Mouse (Mus musculus): Measurements from ENCODE around the gene Mepce.
"Not testable (repeated sequence)": the region's sequence is repeated elsewhere in the genome, so short reads cannot be mapped to it uniquely, and the experiment has no call there.

The Mepce gene

GRCm38 (mm10) chr5:137787151-137787928 lies at the start of gene Mepce, which contains the start of gene Zcwpw1:
TSS of gene Mepce (minus strand) at chr5:137787655.
TSS of gene Zcwpw1 (plus strand) at chr5:137787798.
- DNase-seq, result peak; percentile 95

- not testable (repeated sequence) for DNase-seq
Measured at GRCm38 (mm10) chr5:137837110-137837509, 49.7 kb upstream of the Mepce start.

GRCm38 (mm10) chr5:137836611-137837010 lies 49.2 kb upstream of the Mepce start:
- DNase-seq, result no peak

- not testable (repeated sequence) for DNase-seq
Measured at GRCm38 (mm10) chr5:137835966-137836520, 48.6 kb upstream of the Mepce start, which contains the start of gene Pilra. TSS of gene Pilra (minus strand) at chr5:137836281.

- DNase-seq, result no peak
Measured at GRCm38 (mm10) chr5:137833500-137833899, 46.0 kb upstream of the Mepce start.

GRCm38 (mm10) chr5:137831506-137831905 lies 44.1 kb upstream of the Mepce start:
- no peak for DNase-seq

GRCm38 (mm10) chr5:137831106-137831505 lies 43.7 kb upstream of the Mepce start:
- no peak for DNase-seq

GRCm38 (mm10) chr5:137830238-137830637 lies 42.8 kb upstream of the Mepce start:
- DNase-seq, result no peak

GRCm38 (mm10) chr5:137828694-137829093 lies 41.2 kb upstream of the Mepce start:
- no peak for DNase-seq

- no peak for DNase-seq
Measured at GRCm38 (mm10) chr5:137826421-137826820, 39.0 kb upstream of the Mepce start.

GRCm38 (mm10) chr5:137825971-137826370 lies 38.5 kb upstream of the Mepce start:
- no peak for DNase-seq

- no peak for DNase-seq
Measured at GRCm38 (mm10) chr5:137825030-137825429, 37.6 kb upstream of the Mepce start.

GRCm38 (mm10) chr5:137823455-137824045 lies 36.1 kb upstream of the Mepce start:
- no peak for DNase-seq

- DNase-seq, result no peak
Measured at GRCm38 (mm10) chr5:137822602-137823001, 35.1 kb upstream of the Mepce start.

- DNase-seq, result no peak
Measured at GRCm38 (mm10) chr5:137822126-137822525, 34.7 kb upstream of the Mepce start.

GRCm38 (mm10) chr5:137817466-137818222 lies 30.2 kb upstream of the Mepce start:
- DNase-seq, result no peak

GRCm38 (mm10) chr5:137808316-137808715 lies 20.9 kb upstream of the Mepce start:
- DNase-seq, result no peak

- no peak for DNase-seq
Measured at GRCm38 (mm10) chr5:137806158-137806557, 18.7 kb upstream of the Mepce start.

- DNase-seq, result no peak
Measured at GRCm38 (mm10) chr5:137800917-137801316, 13.5 kb upstream of the Mepce start.

- DNase-seq, result no peak
Measured at GRCm38 (mm10) chr5:137796606-137797005, 9.2 kb upstream of the Mepce start.

- no peak for DNase-seq
Measured at GRCm38 (mm10) chr5:137791553-137791952, 4.1 kb upstream of the Mepce start.

- no peak for DNase-seq
Measured at GRCm38 (mm10) chr5:137788946-137789531, 1.6 kb upstream of the Mepce start.

- peak; percentile 56 for DNase-seq
Measured at GRCm38 (mm10) chr5:137788171-137788570, 716 bp upstream of the Mepce start.
